Mouse (Mus musculus): ENCODE data around the gene Fam149b.

The Fam149b gene

DNA sequence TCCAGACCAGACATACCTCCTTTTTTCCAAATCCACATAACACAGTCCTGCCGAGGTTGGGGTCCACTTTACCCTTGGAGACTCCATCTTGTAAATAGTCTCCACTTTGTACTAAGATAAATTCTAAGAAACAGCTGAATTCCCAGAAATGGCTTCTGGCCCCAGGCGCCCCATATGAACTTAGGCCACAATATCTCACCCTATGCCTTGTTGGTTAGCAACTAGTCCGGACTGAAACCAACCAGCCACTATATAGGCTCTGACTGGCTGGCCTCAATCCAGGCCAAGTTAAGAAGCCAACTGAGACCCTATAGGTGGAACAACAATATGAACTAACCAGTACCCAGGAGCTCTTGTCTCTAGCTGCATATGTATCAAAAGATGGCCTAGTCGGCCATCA, 44.4 kb downstream of the Fam149b start:
- DNase-seq, result peak; percentile 29 to 31

GRCm38 (mm10) chr14:20393205-20393913, 45.4 kb downstream of the Fam149b start, which contains the start of gene Mrps16:
TSS of gene Mrps16 (minus strand) at chr14:20393634.
- peak; percentile 95 to 96 for DNase-seq

DNA sequence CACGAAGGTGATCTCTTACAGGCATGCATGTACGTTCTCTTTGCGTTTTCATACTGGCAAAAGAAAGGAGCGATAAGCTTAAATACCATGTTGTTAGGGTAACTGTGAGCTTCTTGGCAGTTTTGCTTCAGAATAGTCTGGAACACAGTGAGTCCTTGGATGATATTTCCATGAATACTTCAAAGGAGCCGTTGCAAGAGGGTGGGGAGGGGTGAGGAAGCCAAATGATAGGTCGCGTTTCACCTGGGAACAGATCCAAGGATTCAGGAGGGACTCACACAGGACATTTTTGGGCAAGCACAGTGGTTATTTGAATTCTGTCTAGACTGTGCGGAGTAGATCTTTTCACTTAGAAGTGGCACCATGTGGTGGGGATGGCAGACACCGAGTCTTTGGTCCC, 49.3 kb downstream of the Fam149b start:
- DNase-seq, result no peak

- peak in 1 of 2 experiments; percentile 40 for DNase-seq
These were observed 50.9 kb downstream of the Fam149b start for GRCm38 (mm10) chr14:20398864-20399263.

DNA sequence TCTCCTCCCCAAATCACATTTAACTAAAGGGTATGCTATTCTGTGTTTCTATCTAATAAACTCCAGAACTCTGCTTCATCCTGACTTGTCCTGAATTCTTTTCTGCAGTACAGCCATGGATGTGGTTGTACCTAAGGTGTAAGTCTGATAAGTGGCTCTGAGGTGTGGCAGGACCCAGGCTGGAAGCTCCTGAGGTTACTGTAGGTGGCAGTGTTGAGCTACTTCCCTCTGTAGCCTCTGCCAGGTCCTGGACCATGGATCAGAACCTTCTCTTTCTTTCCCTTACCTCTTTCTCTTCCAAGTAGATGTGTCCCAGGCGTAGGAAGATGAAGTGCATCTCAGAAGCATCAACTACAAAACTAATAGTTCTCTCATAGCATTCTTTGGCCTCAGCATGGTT, 52.1 kb downstream of the Fam149b start:
- DNase-seq, result peak; percentile 56 to 64

DNA sequence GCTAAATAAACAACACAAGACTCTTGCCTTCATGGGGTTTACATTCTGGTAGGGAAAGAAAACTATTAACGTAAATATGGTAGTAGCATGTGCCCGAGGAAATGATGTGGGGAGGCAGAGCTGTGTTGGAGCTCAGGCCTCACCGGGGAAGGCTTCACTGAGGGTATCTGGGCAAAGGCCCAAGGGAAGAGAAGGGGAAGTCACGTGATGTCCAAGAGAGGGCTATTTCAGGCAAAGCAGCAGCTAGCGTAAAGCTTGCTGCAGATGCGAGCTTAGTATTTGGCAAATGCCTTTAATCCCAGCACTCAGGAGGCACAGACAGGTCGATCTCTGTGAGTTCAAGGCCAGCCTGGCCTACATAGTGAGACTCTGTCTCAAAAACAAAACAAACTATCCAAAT, 74.3 kb downstream of the Fam149b start:
- DNase-seq, result no peak

DNA sequence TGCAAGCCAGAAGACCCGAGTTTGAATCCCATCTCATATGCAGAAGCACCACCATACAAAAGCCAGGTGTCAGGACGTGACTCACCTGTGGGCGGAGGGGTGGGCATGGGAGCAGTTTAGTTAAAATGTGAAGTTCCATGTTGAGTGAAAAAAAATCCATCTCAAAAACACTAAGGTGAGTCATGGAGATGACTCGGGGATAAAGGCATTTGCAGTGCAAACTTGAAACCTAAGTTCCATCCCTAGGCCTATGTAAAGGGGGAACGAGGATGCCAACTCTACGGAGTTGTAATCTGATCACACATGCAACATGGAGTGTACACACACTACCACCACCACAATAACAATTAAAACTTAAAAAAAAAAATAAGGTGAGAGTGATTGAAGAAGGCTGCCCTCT, 75.1 kb downstream of the Fam149b start:
- no peak for DNase-seq

- no peak for DNase-seq
These were observed 80.6 kb downstream of the Fam149b start for GRCm38 (mm10) chr14:20428593-20428992.

- DNase-seq, result no peak
These were observed 81.9 kb downstream of the Fam149b start for GRCm38 (mm10) chr14:20429833-20430232.

GRCm38 (mm10) chr14:20431726-20432125, 83.8 kb downstream of the Fam149b start:
- DNase-seq, result no peak

- peak in 1 of 2 experiments; percentile 16 for DNase-seq
These were observed 84.5 kb downstream of the Fam149b start for GRCm38 (mm10) chr14:20432420-20432819.
